Mouse (Mus musculus): ENCODE measurements around the gene Cacnb2.
A peak's percentile ranks its signal among the peaks of the same experiment; 100 is the strongest.
"Not testable (repeated sequence)": the region's sequence is repeated elsewhere in the genome, so short reads cannot be mapped to it uniquely, and the experiment has no call there.

Gene Cacnb2

GRCm38 (mm10) chr2:14657205-14657844 lies 54.4 kb downstream of the Cacnb2 start:
- no peak for DNase-seq (ENCODE audit: low spot score)

- DNase-seq (ENCODE audit: low spot score), result no peak
Observed at GRCm38 (mm10) chr2:14665213-14665612, 62.3 kb downstream of the Cacnb2 start.

GRCm38 (mm10) chr2:14672117-14672516 lies 69.2 kb downstream of the Cacnb2 start:
- no peak for DNase-seq (ENCODE audit: low spot score)

DNA sequence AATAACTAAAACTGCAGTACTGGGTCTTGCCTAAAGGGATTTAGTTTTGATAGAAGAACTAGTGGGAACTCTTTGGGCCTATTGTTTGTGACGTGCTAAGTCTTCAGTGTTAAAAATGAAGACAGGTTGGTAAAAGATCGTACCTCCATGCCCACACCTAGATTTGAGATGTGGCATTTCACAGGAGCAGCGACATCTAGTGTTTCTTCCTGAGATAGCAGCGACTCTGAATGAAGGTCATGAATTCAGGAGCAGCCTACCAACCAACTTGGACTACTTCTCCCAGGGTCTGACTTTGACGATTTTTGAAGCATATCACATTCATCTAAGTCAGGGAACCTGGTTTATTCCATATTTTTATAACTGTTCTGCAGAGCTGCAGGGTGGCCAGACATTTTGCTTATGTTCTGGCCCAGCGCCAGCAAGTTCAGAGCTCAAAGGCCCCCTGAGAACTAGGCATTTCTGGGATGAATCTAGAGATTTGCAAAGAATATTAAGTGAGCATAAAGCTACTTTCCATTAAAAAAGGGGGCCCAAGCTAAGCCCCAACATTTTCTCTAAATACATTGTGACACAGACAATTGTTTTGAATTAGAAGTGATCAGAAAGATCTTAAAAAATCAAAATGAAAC lies 74.1 kb downstream of the Cacnb2 start:
- peak; percentile 5 for DNase-seq (ENCODE audit: low spot score)

DNA sequence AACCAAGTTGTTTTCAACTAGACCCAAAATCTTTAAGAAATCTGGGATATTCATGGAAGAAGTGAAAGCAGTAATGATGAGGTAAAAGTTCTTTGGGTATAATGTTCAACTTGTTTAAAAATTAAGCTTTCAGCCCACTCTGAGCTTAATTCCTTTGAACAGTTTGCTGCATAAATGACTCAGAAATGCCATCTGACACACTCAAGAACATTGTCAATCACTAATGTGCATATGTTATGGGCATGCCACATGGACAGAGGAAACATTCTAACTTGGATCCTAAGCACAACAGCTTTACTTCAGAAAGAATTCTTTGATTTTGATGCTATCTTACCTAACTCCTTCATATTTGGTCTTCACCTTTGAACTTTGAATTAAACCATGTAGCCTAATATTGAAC lies 81.3 kb downstream of the Cacnb2 start:
- no peak for DNase-seq (ENCODE audit: low spot score)

GRCm38 (mm10) chr2:14702973-14703645 lies 100.2 kb downstream of the Cacnb2 start:
- DNase-seq (ENCODE audit: low spot score), result no peak

- no peak for DNase-seq (ENCODE audit: low spot score)
Observed at GRCm38 (mm10) chr2:14703676-14704075, 100.8 kb downstream of the Cacnb2 start.

- DNase-seq (ENCODE audit: low spot score), result no peak
Observed at GRCm38 (mm10) chr2:14710247-14710646, 107.4 kb downstream of the Cacnb2 start.

DNA sequence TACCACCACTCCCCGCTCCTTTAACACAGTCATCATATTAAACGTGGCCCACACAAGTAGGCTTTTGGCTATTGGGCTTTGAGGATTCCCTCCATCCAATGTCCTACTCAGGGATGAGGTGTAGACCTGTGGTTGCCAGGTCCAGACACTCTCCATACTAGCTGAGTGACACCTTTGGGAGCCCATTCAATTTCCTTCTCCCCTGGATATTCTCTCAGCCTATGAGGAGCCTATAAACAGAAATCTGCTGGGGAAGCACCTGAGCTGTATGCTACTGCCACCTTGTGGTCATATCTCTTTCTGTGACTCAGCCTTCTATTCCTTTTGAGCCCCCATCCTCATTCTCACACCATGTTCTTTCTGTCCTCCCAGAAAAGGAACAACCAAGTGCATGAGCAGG lies 108.9 kb downstream of the Cacnb2 start:
- no peak for DNase-seq (ENCODE audit: low spot score)

GRCm38 (mm10) chr2:14713049-14713448 lies 110.2 kb downstream of the Cacnb2 start:
- no peak for DNase-seq (ENCODE audit: low spot score)

DNA sequence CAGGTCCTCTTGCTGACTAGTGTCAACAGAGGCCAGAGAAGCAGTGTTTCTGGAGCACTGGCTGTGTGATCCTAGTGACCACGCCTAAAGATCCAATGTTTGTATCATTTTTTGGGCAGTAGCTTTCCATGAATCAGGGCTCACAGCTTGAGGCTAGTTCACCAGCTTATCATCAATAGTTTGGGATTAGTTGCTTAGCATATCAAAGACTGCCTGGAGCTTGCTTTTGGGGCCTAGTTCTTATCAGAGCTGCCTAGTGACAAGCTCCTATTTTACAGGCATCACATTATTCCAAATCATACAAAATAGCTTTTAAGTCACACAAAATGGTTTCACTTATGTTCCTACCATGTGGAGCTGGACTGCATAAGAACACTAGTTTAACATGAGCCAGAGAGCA lies 113.8 kb downstream of the Cacnb2 start:
- no peak for DNase-seq (ENCODE audit: low spot score)

DNA sequence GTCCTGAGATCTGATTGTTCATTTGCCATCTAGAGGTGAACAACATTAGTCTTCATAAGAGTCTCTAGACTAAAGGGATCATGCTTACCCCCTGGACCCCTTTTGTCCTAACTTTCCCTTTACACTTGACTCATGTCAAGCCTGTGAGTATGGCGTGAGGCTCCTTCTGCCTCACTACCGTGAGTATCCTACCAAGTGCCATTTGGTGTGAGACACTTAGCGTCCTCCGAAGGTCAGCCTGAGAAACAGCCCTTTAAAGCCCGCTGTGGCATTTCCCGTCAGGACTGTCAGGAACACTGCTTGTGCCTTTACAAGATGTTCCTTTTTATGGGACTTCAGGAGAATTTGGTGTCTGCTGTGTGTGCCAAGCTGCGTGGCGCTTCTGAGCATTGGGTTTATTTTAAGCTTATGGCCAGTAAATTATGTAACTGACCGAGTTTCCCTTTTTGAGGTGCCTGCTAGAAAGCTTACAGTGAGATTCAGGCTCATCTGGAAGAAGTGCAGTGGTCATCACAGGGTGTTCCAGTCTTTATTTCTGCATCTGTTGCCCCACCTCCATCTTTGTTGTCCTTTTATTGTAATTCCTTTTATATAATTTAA lies 116.3 kb downstream of the Cacnb2 start:
- no peak for DNase-seq (ENCODE audit: low spot score)

GRCm38 (mm10) chr2:14725437-14725836 lies 122.5 kb downstream of the Cacnb2 start:
- no peak for DNase-seq (ENCODE audit: low spot score)

GRCm38 (mm10) chr2:14726601-14727000 lies 123.7 kb downstream of the Cacnb2 start:
- DNase-seq (ENCODE audit: low spot score), result not testable (repeated sequence)

- DNase-seq (ENCODE audit: low spot score), result no peak
Observed at GRCm38 (mm10) chr2:14738927-14739326, 136.0 kb downstream of the Cacnb2 start.

DNA sequence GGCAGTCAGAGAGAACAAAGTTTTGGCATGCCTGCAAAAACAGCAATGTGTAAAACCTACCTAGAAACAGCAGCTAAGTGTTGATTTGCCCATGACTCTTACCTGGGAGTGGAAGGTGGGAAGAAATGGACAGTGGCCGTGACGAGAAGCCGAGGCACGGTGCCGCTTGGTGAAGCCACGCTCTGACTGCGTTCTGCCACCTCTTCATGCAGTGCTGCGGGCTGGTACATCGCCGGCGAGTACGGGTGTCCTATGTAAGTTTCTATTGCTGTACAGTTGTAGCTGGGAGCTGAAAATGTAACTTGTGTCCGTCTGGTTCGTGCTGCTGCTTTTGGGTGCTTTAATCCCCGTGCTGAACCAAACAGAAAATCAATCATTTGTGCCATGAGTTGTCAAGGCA lies 136.6 kb downstream of the Cacnb2 start:
- no peak for DNase-seq (ENCODE audit: low spot score)

DNA sequence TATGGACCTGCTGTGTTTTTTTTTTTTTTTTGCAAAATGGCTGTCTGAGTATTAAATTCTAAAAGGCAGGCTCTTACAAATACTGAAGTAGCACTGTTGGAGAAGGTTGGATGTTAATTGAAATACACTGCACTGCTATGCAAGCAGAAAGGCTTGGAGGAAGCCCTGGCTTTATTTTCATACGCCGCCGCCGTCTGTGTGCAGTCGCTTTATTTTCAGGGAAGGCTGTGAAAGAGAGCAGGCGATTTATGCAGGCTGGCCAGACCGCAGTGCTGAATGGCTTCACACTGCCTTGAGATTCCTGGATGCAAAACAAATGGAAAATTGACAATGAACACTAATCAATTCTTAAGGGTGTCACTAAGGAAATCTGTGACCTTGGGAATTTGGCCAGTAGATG lies 137.5 kb downstream of the Cacnb2 start:
- no peak for DNase-seq (ENCODE audit: low spot score)

DNA sequence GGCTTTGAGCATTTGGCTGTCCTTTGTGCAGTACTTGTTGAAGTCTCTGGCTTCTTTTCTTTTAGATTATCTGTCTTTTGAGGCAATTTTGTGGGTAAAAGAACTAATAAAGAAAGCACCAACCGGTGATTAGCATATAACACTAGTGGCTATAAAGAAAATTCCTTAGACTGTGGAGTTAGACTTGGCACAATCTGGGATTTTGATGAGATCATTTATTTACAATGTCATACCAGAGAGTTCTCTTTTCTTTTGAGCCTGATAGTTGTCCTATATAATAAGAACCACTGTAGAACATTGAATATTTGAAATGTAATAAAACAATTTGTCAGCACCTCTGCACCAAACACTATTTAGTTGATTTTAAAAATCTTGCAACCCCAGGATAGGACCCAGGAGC lies 141.9 kb downstream of the Cacnb2 start:
- no peak for DNase-seq (ENCODE audit: low spot score)

DNA sequence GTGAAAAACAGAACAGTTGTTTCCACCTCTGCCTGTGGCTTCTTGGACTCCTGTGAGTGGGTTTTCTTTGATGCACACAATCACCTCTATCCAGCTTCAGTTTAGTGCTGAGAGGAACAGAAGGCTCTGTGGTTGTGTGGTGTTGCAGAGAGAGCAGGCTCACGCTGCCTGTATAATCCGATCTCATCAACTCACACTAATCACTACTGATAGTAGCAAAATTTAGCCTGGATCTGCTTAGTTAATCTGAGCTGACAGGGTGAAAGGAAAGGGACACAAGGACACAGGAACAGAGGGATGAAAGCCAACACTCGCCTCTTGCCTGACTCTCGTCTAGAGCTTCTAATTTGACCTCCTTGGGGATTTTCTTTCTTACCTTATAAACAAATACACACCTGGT lies 160.0 kb downstream of the Cacnb2 start:
- no peak for DNase-seq (ENCODE audit: low spot score)

DNA sequence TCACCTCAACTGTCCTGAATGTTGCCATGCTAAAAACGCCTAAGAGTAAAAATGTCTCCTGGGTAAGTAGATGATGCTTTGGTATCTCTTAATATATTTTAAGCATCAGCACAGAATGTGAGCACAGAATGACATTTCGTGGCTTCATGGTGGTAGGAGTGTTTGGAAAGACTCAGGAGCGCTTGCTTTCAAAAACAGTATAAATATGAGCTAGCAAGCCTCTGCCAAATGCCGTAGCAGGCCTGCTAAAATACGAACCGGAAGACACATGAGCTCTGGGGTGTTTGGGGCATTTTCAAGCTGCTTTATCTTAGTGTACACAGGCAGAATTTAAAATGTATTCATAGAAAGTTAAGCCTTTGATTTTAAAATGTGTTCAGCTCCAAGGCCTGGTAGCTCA lies 161.0 kb downstream of the Cacnb2 start:
- DNase-seq (ENCODE audit: low spot score), result no peak

DNA sequence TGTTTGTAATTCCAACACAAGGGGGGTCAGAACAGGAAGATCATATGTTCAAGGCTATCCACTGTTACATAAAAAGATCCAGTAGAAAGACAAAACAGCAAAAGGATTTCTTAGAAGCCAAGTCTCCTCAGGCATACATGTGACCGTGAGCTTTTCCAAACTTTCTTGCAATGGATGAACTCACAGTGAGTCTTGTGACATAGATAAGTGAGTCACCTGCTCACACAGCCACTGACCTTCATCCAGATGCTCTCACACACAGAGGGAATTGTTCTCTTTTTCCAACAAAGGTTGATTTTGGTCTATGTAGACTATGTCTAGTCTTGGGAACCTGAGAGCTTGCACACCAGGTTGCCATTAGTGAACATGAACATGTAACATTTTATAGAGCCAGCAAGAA lies 166.6 kb downstream of the Cacnb2 start:
- DNase-seq (ENCODE audit: low spot score), result no peak

- DNase-seq (ENCODE audit: low spot score), result no peak
Observed at GRCm38 (mm10) chr2:14770635-14771034, 167.7 kb downstream of the Cacnb2 start.

GRCm38 (mm10) chr2:14774375-14774774 lies 171.5 kb downstream of the Cacnb2 start:
- DNase-seq (ENCODE audit: low spot score), result no peak
